Mouse (Mus musculus) gastrocnemius, adult 8-10 months (tissue): ENCODE measurements around the gene Cab39l. TPM values are rescaled to one million over a fixed set of nuclear protein-coding genes. Genes with fewer than 3 reads are reported as not detected.
"Not testable (repeated sequence)": the region's sequence is repeated elsewhere in the genome, so short reads cannot be mapped to it uniquely, and the experiment has no call there.

Experiments used
- DNase-seq, 2 experiments: peaks; one replicate each; pipeline ENCODE4 v3.0.0; 2022; ENCODE audit warnings: low spot score in 2 of 2
- total RNA-seq, 4 experiments: library from RNA; stranded (reverse); gene quantifications; 2 replicates each; pipeline ENCODE4 v1.2.4; 2022

Gene Cab39l
- 10 to 100 TPM; 20.9 to 26.5 (median 22.3) TPM for total RNA-seq

DNA sequence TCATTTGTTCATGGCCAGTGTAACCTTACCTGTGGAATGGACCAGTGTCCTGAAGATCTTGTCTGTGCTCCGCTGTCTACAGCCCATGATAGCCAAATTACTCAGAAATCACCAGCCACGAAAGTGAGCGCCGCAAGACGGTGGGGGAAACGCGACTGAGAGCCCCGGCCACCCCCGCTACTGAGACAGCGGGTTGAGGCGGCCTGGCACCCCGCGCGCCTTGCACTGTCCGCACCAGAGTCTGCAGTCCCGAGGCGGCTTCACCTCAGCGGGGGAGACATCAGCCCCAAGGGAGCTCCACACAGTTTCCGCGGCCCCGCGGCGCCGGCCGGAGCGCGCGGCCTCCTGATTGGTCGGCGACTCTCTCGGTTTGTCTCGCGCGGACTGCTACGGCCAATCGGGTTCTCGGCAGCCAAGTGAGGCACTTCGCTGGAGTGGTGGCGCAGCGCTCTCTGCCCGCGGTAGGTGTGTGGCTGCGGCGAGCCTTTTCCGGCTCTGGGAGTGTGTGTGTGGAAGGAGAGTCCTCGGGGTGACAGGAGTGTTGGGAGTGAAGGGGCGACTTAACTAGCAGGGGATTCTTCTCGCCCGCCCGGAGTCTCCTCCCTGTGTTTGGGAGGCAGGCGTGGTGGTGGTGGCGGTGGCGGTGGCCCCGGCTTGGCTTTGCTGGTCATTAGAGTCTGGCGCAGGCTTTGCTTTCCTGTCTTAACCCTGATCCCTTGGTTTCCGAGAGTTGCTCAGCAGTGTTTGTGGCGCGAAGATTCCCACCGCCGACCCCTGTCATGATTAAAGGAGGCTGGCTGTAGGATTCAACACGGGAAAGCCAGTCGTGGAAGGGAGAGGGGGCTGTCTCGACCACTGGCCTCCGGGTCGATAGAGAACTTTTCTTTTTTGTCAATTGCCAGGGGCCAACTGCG lies at the start of gene Cab39l, which contains the start of gene Setdb2:
Gene Cab39l, plus strand, starts transcription at position 415 of the 914 bp plus-strand sequence.
Gene Setdb2, minus strand, starts transcription at position 327 of the 914 bp plus-strand sequence.
- DNase-seq = peak; percentile 87 to 91

DNA sequence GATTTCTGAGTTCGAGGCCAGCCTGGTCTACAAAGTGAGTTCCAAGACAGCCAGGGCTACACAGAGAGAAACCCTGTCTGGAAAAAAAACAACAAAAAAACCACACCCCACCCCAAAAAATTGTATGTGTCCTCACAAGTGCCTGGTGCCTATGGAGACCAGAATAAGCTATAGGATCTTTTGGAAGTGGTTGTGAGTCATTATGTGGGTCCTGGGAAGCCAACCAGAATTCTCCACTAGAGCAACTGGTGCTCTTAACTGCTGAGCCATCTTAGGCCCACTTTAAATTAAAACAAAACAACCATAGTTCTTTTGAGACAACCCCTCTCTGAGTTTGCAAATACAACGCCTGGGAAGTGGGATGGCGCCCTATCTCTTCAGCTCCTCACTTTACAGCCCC lies 45.5 kb upstream of the Cab39l start, which contains the start of gene Phf11c:
Gene Phf11c, minus strand, starts transcription at position 101 of the 400 bp plus-strand sequence.
- no peak for DNase-seq

DNA sequence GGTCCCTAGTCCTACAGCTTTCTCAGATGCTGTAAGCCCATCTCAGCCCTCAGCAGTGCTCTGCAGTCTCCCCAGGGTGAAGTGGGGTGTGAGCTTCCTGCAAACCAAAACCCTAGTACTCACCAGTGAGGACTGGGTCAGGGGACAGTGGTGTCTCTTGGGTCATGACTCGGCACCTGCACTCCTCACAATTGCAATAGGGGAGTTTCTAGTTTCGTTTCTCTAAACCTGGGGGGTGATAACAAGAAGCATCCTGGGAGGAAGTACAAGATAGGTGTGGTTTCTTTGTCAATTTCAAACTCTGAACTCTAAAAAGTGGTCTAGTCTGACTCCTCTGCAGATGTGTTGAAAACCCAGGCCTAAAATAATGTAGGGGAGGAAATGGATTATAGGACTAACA lies 43.8 kb upstream of the Cab39l start:
- DNase-seq = no peak

DNA sequence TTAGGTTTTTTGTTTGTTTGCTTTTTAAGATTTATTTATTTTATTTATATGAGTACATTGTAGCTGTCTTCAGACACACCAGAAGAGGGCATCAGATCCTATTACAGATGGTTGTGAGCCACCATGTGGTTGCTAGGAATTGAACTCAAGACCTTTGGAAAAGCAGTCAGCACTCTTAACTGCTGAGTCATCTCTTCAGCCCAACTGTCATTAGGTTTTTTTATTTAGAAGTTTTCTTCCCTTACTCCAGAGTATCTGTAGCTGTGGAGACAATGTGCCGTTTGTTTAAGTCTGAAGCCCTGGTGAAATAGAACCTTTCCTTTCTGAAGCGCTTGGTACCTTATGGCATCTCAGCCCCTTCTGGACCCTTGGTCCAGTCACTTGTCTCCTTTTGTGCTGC lies 25.8 kb upstream of the Cab39l start:
- not testable (repeated sequence) for DNase-seq

- DNase-seq = no peak
Measured at GRCm38 (mm10) chr14:59418171-59418570, 22.6 kb upstream of the Cab39l start.

DNA sequence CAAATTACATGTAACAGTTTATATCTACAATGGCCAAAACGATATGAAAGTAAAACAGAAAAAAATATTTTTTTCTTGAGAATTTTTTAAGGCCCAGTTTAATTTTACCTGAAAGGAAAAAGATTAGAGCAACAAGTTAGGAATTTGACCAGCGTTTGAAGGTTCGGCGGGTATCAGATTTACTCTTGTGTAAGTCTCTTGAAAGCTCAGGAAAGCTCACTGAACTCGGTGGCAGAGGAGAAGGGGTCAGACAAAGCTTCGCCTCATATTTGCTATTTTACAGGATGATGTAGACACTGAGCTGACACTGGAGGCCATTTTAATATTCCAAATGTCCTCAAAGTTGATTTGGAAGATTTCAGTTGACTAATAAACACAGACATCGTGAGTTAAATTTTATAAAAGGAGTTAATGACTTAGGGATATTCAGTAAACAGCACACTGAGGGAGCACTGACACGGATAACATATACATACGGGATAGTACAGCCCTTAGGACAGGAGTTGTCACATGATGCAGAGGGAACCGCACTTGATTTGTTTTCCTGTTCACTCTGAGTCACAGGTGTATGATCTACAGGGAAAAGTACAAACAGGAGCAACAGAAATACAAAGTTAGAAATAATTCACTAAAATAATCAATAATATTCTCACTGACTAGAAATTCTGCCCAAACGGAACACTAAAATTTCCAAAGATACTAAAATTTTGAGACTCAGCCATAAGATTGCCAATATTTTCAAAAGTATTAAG lies 17.7 kb upstream of the Cab39l start:
- no peak for DNase-seq

DNA sequence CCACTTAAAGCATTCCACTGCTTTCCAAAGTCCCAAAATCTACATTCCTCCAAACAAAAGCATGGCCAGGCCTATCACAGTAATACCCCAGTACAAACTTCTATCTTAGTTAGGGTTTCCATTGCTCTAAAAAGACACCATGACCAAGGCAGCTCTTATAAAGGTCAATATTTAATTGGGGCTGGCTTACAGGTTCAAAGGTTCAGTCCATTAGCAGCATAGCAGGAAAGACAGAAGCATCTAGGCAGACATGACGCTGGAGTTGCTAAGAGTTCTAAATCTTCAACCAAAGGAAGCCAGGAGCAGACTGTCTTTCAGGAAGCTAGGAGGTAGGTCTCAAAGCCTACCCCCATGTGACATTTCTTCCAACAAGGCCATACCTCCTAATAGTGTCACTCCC lies 10.2 kb upstream of the Cab39l start:
- DNase-seq = no peak

DNA sequence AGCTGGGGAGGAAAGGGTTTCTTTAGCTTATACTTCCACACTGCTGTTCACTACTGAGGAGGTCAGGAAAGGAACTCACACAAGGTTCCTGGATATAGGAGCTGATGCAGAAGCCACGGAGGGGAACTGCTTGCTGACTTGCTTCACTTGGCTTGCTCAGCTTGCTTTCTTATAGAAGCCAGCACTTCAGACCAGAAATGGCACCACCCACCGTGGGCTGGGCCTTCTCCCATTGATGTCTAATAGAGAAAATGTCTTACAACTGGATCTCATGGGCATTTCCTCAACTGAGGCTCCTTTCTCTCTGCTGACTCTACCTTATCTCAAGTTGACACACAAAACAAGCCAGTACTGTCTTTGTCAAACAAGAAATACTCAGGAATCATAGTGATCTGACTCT lies 6.9 kb upstream of the Cab39l start:
- DNase-seq = no peak

GRCm38 (mm10) chr14:59435206-59435605 lies 5.6 kb upstream of the Cab39l start:
- DNase-seq = no peak

- no peak for DNase-seq
Measured at GRCm38 (mm10) chr14:59437398-59437797, 3.4 kb upstream of the Cab39l start.

- DNase-seq = no peak
Measured at GRCm38 (mm10) chr14:59438505-59438904, 2.3 kb upstream of the Cab39l start.

DNA sequence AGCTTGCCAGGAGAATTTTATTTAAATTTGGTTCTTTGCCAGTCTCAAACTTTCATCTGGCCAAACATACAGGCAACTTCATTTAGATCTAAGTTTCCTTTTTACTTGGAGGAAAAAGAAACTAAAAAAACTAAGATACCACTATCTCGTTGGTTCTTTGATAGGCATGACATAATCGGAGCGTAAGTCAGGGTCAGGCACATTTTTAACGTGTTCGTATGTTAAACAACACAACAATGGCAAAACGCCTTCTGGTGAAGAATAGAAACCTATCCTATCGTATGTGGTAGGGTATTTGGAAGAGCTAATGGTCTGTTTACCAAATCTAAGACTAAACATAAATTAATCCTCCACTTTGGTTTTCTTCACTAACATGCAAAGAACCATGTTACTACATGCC lies 733 bp upstream of the Cab39l start:
- no peak for DNase-seq

- DNase-seq = no peak
Measured at GRCm38 (mm10) chr14:59441472-59441805, 667 bp downstream of the Cab39l start.

GRCm38 (mm10) chr14:59445421-59445820 lies 4.6 kb downstream of the Cab39l start:
- no peak for DNase-seq

GRCm38 (mm10) chr14:59447981-59448380 lies 7.2 kb downstream of the Cab39l start:
- no peak for DNase-seq

DNA sequence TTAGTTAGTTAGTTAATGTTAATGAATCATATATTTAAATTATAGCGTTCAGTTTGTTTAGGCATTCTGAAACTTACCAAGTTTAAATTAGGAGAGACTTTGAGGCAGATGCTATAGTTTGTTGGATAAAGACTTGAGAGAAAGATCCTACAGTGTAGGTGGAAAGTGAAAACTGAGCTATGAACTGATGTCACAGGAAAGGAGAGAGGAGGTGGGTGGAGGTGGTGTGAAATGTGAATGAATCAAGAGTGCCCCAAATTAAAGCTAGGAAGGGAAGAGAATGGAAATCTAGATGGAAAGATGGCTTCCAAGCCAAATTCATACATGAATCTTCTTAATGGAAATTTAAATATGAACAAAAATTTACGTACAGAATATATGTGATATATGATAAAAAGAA lies 25.7 kb downstream of the Cab39l start:
- no peak for DNase-seq

GRCm38 (mm10) chr14:59467798-59468197 lies 27.0 kb downstream of the Cab39l start:
- no peak for DNase-seq

DNA sequence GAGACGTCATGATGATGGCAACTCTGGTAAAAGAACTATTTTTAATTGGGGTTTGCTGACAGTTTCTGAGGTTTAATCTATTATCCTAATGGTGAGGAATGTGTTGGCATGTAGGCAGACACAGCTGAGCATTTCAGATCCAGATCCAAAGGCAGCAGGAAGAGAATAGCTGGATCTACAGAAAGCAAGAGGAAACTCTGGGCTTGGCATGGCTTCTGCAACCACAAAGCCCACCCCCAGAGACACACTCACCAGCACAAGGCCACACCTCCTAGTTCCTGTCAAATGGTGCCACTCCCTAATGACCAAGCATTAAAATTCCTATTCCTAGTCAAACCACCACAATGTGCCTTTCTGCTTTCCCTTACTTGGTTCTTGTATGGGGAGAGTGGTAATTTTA lies 30.0 kb downstream of the Cab39l start:
- no peak for DNase-seq

DNA sequence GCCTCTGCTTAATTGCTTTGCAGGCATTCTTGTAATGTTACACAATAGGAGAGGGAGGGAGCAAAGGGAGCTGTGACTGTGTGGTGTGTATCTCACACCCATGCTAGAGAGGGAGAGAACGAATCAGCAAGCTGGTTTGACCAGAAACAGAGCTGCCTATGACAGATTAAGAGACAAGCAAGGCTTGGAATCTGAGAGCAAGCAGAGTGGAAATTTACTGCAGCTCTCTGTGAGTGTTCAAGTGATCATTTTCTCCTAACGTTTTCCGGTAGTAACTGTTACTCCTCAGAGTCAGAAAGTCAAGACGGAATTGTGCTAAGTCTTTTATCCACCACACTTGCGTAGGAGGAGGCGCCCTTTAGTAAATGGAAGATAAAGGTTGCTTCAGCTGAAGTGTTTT lies 37.9 kb downstream of the Cab39l start:
- DNase-seq = no peak

GRCm38 (mm10) chr14:59485247-59485810 lies 44.6 kb downstream of the Cab39l start:
- no peak for DNase-seq

GRCm38 (mm10) chr14:59492376-59492775 lies 51.6 kb downstream of the Cab39l start:
- DNase-seq = no peak

DNA sequence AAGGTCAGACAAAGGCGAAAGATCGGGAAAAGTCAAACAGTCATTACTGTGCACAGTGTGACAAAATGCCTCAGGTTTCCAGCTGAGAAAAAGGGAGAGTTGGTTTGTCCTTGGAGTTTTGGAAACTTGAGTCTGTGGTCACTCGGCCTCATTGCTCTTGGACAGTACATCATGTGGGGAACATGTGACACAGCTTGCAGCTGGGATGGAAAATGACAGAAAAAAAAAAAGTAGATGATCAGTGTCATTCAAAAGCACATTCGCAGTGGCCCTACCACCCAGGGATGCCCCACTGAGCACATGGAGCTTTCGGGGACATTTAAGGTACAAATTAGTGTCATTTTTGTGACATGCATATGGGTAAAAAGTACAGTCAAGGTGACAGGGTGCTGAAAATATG lies 57.2 kb downstream of the Cab39l start:
- DNase-seq = no peak
